Comparison of ENCODE assay signal across 25 mouse cellular contexts in genomic region chr3:95526111-95526510, GRCm38 (mm10). TPM values are rescaled to one million over a fixed set of nuclear protein-coding genes. Genes with fewer than 3 reads are reported as not detected.
DNase-seq lines count a peak whose midpoint lies in the region; ATAC-seq and TF ChIP-seq lines count a peak whose summit lies in the region.
"Had no signal": no experiment of that assay in that cellular context is flagged by ENCODE, and none has a peak within 500 bp of the region (broad histone marks: within the 10 kb centered on the region; RNA-seq: fewer than 3 reads in every experiment).

No protein-coding gene starts in this region.

- H3K9ac ChIP-seq in CH12.LX (ENCODE audit: insufficient read depth, low read depth) = no peak overlapping the region
- H3K9ac ChIP-seq in liver, embryonic 15.5 days = no peak overlapping the region
- H3K9ac ChIP-seq: embryonic facial prominence, embryonic 12.5 days; forebrain, embryonic 13.5 days; forebrain, postnatal 0 days; heart, embryonic 12.5 days had no signal

- TF ChIP-seq RAD21 in CH12.LX (IDR thresholded peaks at IDR 0.05; ENCODE audit: low read depth, low read length) = no peak

- in situ Hi-C loops in CH12.LX (cut with MboI; ENCODE audit: low pct_ligation_motif_present, low pct_unique_long_range_greater_than_20kb, low sequenced_read_pairs) = no loop called here

- H3K36me3 ChIP-seq in CH12.LX (replicated peaks in 1 of 2; ENCODE audit: control insufficient read depth in 1 of 2, insufficient read depth in 1 of 2, low read length in 1 of 2) = peaks cover 8 to 15% of the 10 kb centered on the region in 2 experiments
- H3K36me3 ChIP-seq in liver, embryonic 15.5 days (replicated peaks) = no peaks in the 10 kb centered on the region
- peaks cover 1% of the 10 kb centered on the region; the same call in 1 of the 2 replicates for H3K36me3 ChIP-seq in small intestine, adult 2 months (ENCODE audit: control insufficient read depth, insufficient read depth, low read length)
- H3K36me3 ChIP-seq in hindbrain, embryonic 10.5 days = no peaks in the 10 kb centered on the region
- H3K36me3 ChIP-seq: embryonic facial prominence, embryonic 12.5 days; G1E; heart, embryonic 12.5 days had no signal

- TF ChIP-seq POLR2A in CH12.LX (IDR thresholded peaks at IDR 0.05; ENCODE audit: low read depth, low read length) = no peak
- TF ChIP-seq POLR2A in bone marrow macrophage, adult 2 months (IDR thresholded peaks at IDR 0.05; ENCODE audit: borderline replicate concordance, low read depth, low read length) = no peak
- TF ChIP-seq POLR2A in small intestine, adult 2 months (IDR thresholded peaks at IDR 0.05; ENCODE audit: low read depth, low read length) = no peak

- H3K27me3 ChIP-seq in CH12.LX (replicated peaks) = no peaks in the 10 kb centered on the region
- peaks cover 4% of the 10 kb centered on the region; the same call in 1 of the 2 replicates for H3K27me3 ChIP-seq in liver, embryonic 15.5 days
- no peaks in the 10 kb centered on the region for H3K27me3 ChIP-seq in small intestine, adult 2 months (ENCODE audit: control insufficient read depth, insufficient read depth, low read length)
- no peaks in the 10 kb centered on the region for H3K27me3 ChIP-seq in hindbrain, embryonic 10.5 days (ENCODE audit: insufficient read depth, poor library complexity, severe bottlenecking)
- H3K27me3 ChIP-seq: embryonic facial prominence, embryonic 12.5 days; forebrain, embryonic 13.5 days; heart, embryonic 12.5 days had no signal

- TF ChIP-seq CTCF in CH12.LX (conservative IDR thresholded peaks at IDR 0.05 in 1 of 2, IDR thresholded peaks at IDR 0.05 in 1 of 2; ENCODE audit: low read depth in 2 of 2, low read length in 2 of 2) = no peak
- no peak for TF ChIP-seq CTCF in bone marrow macrophage, adult 2 months (IDR thresholded peaks at IDR 0.05; ENCODE audit: low read depth, low read length)
- no peak for TF ChIP-seq CTCF in small intestine, adult 2 months (IDR thresholded peaks at IDR 0.05; ENCODE audit: extremely low read depth, insufficient read length, insufficient replicate concordance, low read depth, low read length)

- peaks cover 1% of the 10 kb centered on the region for H3K9me3 ChIP-seq in CH12.LX (replicated peaks; ENCODE audit: low read length)
- H3K9me3 ChIP-seq in liver, embryonic 15.5 days (replicated peaks) = no peaks in the 10 kb centered on the region
- no peaks in the 10 kb centered on the region for H3K9me3 ChIP-seq in hindbrain, embryonic 10.5 days
- H3K9me3 ChIP-seq: embryonic facial prominence, embryonic 12.5 days; forebrain, embryonic 13.5 days; G1E; heart, embryonic 12.5 days had no signal

- no peak for TF ChIP-seq EP300 in CH12.LX (IDR thresholded peaks at IDR 0.05; ENCODE audit: low read length)

- peak overlapping the region; percentile 33 for H3K4me2 ChIP-seq in CH12.LX (ENCODE audit: insufficient read depth, low read depth, poor library complexity, severe bottlenecking)
- H3K4me2 ChIP-seq in liver, embryonic 15.5 days = no peak overlapping the region
- H3K4me2 ChIP-seq: embryonic facial prominence, embryonic 12.5 days; forebrain, embryonic 13.5 days; heart, embryonic 12.5 days had no signal

- peaks cover 23% of the 10 kb centered on the region for H3K79me2 ChIP-seq in CH12.LX (replicated peaks; ENCODE audit: control insufficient read depth, extremely low read depth, insufficient read depth, poor library complexity, severe bottlenecking)

- no peak overlapping the region for H3K27ac ChIP-seq in CH12.LX (ENCODE audit: insufficient read depth, low read depth)
- H3K27ac ChIP-seq in bone marrow macrophage, adult 2 months (ENCODE audit: insufficient read depth, low read depth, low read length) = peak overlapping the region; percentile 98
- 0 out of 2 replicates have a peak overlapping the region, but pooled peaks have one; percentile 7 for H3K27ac ChIP-seq in liver, embryonic 15.5 days (replicated peaks)
- H3K27ac ChIP-seq in small intestine, adult 2 months (ENCODE audit: insufficient read depth, low read depth, low read length) = peak overlapping the region; percentile 86; the same call in 1 of the 2 replicates
- H3K27ac ChIP-seq in hindbrain, embryonic 10.5 days = no peak overlapping the region
- H3K27ac ChIP-seq: embryonic facial prominence, embryonic 12.5 days; forebrain, embryonic 13.5 days; hindbrain, postnatal 0 days had no signal

- no peak overlapping the region for H3K4me3 ChIP-seq in CH12.LX (replicated peaks in 1 of 3; ENCODE audit: low read depth in 2 of 3, low read length in 2 of 3, poor library complexity in 1 of 3)
- no peak overlapping the region for H3K4me3 ChIP-seq in bone marrow macrophage, adult 2 months (ENCODE audit: insufficient read depth, low read length)
- H3K4me3 ChIP-seq in liver, embryonic 15.5 days (replicated peaks) = no peak overlapping the region
- H3K4me3 ChIP-seq in small intestine, adult 2 months (ENCODE audit: low read depth, low read length) = no peak overlapping the region
- H3K4me3 ChIP-seq in hindbrain, embryonic 10.5 days = no peak overlapping the region
- H3K4me3 ChIP-seq: embryonic facial prominence, embryonic 12.5 days; forebrain, embryonic 13.5 days; heart, embryonic 12.5 days had no signal

- ATAC-seq in liver, embryonic 15.5 days (ENCODE audit: insufficient read depth) = peak; percentile 31
- ATAC-seq: forebrain, embryonic 13.5 days; forebrain, postnatal 0 days; hindbrain, postnatal 0 days had no signal

- dilution Hi-C loops in CH12.LX (cut with MboI; ENCODE audit: extremely low pct_ligation_motif_present, extremely low pct_unique_long_range_greater_than_20kb, low sequenced_read_pairs) = no loop called here

- H3K4me1 ChIP-seq in CH12.LX (ENCODE audit: control insufficient read depth in 1 of 2, insufficient read depth in 2 of 2) = peaks cover 29 to 57% of the 10 kb centered on the region in 2 experiments
- H3K4me1 ChIP-seq in bone marrow macrophage, adult 2 months (ENCODE audit: control insufficient read depth, insufficient read depth, low read length) = peaks cover 48% of the 10 kb centered on the region
- H3K4me1 ChIP-seq in liver, embryonic 15.5 days (replicated peaks) = peaks cover 45% of the 10 kb centered on the region
- H3K4me1 ChIP-seq in small intestine, adult 2 months (ENCODE audit: control insufficient read depth, insufficient read depth, insufficient read length, low read length) = peaks cover 15% of the 10 kb centered on the region
- no peaks in the 10 kb centered on the region for H3K4me1 ChIP-seq in hindbrain, embryonic 10.5 days (replicated peaks)
- H3K4me1 ChIP-seq: embryonic facial prominence, embryonic 12.5 days; forebrain, embryonic 13.5 days had no signal

- no peak for DNase-seq in CH12.LX (ENCODE audit: extremely low read depth)
- no peak for DNase-seq in hindbrain, embryonic 10.5 days (ENCODE audit: low spot score)
- DNase-seq in ovary, postnatal 14 days (ENCODE audit: low spot score) = no peak
- DNase-seq: adrenal gland, postnatal 10 days; cerebellum, adult 11-12 months; cerebellum, adult 9-10 months; cerebellum, postnatal 25 days; forebrain, postnatal 0 days; gastrocnemius, postnatal 25 days had no signal

TF ChIP-seq in CH12.LX, 34 proteins besides CTCF, POLR2A, EP300 and RAD21:
- TF ChIP-seq NRF1 (IDR thresholded peaks at IDR 0.05; ENCODE audit: low read depth, low read length) (no peak), MYC (IDR thresholded peaks at IDR 0.05; ENCODE audit: low read depth, low read length) (no peak), KAT2A (IDR thresholded peaks at IDR 0.05; ENCODE audit: insufficient replicate concordance, low read length) (no peak), ZMIZ1 (IDR thresholded peaks at IDR 0.05; ENCODE audit: low read depth, low read length) (no peak), MAZ (IDR thresholded peaks at IDR 0.05; ENCODE audit: low read depth, low read length) (no peak), ZNF384 (IDR thresholded peaks at IDR 0.05; ENCODE audit: low read depth, low read length) (no peak)

RNA-seq across cellular contexts. Expression of gene Ctss, which starts 0.5 kb away (rescaled TPM):
- total RNA-seq in CH12.LX (2012; rRNA removed) (178 and 202 TPM in 2 replicates), CH12.LX (2014; rRNA removed) (282 and 300 TPM in 2 replicates)
- polyA plus RNA-seq in CH12.LX (2012; ENCODE audit: insufficient read length, low read depth) = 238 and 271 TPM in 2 replicates
- polyA plus RNA-seq in bone marrow macrophage, adult 2 months (2012; ENCODE audit: insufficient read depth, insufficient read length, missing spikeins) = 5,285 and 5,524 TPM in 2 replicates
- polyA plus RNA-seq in liver, embryonic 15.5 days (2015; fragmentation: Nextera tagmentation; extraction: Ambion mirVana) = 34.9 and 37.1 TPM in 2 replicates
- polyA plus RNA-seq in small intestine, adult 2 months (2012; rRNA removed) = 11.4 and 26.7 TPM in 2 replicates
- polyA plus RNA-seq in hindbrain, embryonic 10.5 days (2016; fragmentation: Nextera tagmentation; extraction: Ambion mirVana) = 3.9 and 7.6 TPM in 2 replicates
- polyA plus RNA-seq: G1E had no signal

RNA-seq across cellular contexts. Expression of gene Ctsk, which starts 27.1 kb away (rescaled TPM):
- total RNA-seq in CH12.LX (2012; rRNA removed) = 0.13 TPM in 1 of 2 replicates, not detected in the other
- not detected in 2 replicates for total RNA-seq in CH12.LX (2014; rRNA removed)
- 0.20 TPM in 1 of 2 replicates, not detected in the other for polyA plus RNA-seq in CH12.LX (2012; ENCODE audit: insufficient read length, low read depth)
- polyA plus RNA-seq in bone marrow macrophage, adult 2 months (2012; ENCODE audit: insufficient read depth, insufficient read length, missing spikeins) = 10.9 and 12.6 TPM in 2 replicates
- polyA plus RNA-seq in liver, embryonic 15.5 days (2015; fragmentation: Nextera tagmentation; extraction: Ambion mirVana) = 1.3 and 1.8 TPM in 2 replicates
- 0.81 and 0.85 TPM in 2 replicates for polyA plus RNA-seq in small intestine, adult 2 months (2012; rRNA removed)
- 3.7 and 5.9 TPM in 2 replicates for polyA plus RNA-seq in hindbrain, embryonic 10.5 days (2016; fragmentation: Nextera tagmentation; extraction: Ambion mirVana)
- total RNA-seq: granulocyte monocyte progenitor cell, adult 5-6 weeks had no signal
- polyA plus RNA-seq: G1E had no signal

RNA-seq across cellular contexts. Expression of gene Hormad1, which starts 33.4 kb away (rescaled TPM):
- not detected in 2 replicates for total RNA-seq in CH12.LX (2012; rRNA removed)
- total RNA-seq in CH12.LX (2014; rRNA removed) = not detected in 2 replicates
- polyA plus RNA-seq in CH12.LX (2012; ENCODE audit: insufficient read length, low read depth) = not detected in 2 replicates
- polyA plus RNA-seq in bone marrow macrophage, adult 2 months (2012; ENCODE audit: insufficient read depth, insufficient read length, missing spikeins) = not detected in 2 replicates
- polyA plus RNA-seq in liver, embryonic 15.5 days (2015; fragmentation: Nextera tagmentation; extraction: Ambion mirVana) = not detected in 2 replicates
- not detected in 2 replicates for polyA plus RNA-seq in small intestine, adult 2 months (2012; rRNA removed)
- polyA plus RNA-seq in hindbrain, embryonic 10.5 days (2016; fragmentation: Nextera tagmentation; extraction: Ambion mirVana) = not detected in 2 replicates
- total RNA-seq: adrenal gland, postnatal 10 days; adrenal gland, postnatal 4 days; forebrain, postnatal 0 days; gastrocnemius, adult 18-20 months; gastrocnemius, postnatal 25 days; granulocyte monocyte progenitor cell, adult 5-6 weeks; heart, adult 8-10 months; heart, postnatal 25 days; hindbrain, postnatal 0 days had no signal
- polyA plus RNA-seq: cortical plate, adult 2 months; embryonic facial prominence, embryonic 12.5 days; forebrain, embryonic 13.5 days; forebrain, postnatal 0 days; G1E; heart, embryonic 12.5 days; heart, embryonic 16.5 days; hindbrain, embryonic 11.5 days; hindbrain, postnatal 0 days had no signal

Comparison
In these comparisons a context has a peak if more than half of its experiments do, and no peak if none do; other contexts are left out.
1. H3K27ac ChIP-seq: peak in bone marrow macrophage, adult 2 months (single experiment), liver, embryonic 15.5 days (single experiment) and small intestine, adult 2 months (single experiment); none in CH12.LX (single experiment) and hindbrain, embryonic 10.5 days (single experiment).
2. RNA of gene Ctss, which starts 0.5 kb away (polyA plus RNA-seq): 5,285 to 5,524 TPM in bone marrow macrophage, adult 2 months; 238 to 271 TPM in CH12.LX, 34.9 to 37.1 TPM in liver, embryonic 15.5 days, 11.4 to 26.7 TPM in small intestine, adult 2 months and 3.9 to 7.6 TPM in hindbrain, embryonic 10.5 days; every median in the first group is over 10 times any median in the second.